Mouse (Mus musculus) hindbrain, embryonic 10.5 days (tissue): ENCODE data around the gene Sgpp1. TPM values are rescaled to one million over a fixed set of nuclear protein-coding genes. Genes with fewer than 3 reads are reported as not detected.

ENCODE experiments used
- DNase-seq: peaks from one replicate; pipeline ENCODE4 v3.0.0-alpha.2; 2017; ENCODE audit warnings: low spot score
- H3K27ac ChIP-seq: fragments of 300-500 bp; sonication (generic); 2 replicates; pipeline ENCODE4 v1.5.1; 2016; ENCODE audit warnings: mild to moderate bottlenecking, moderate library complexity
- H3K27me3 ChIP-seq: fragments of 300-500 bp; sonication (generic); 2 replicates; pipeline ENCODE4 v1.6.1; 2016; ENCODE audit warnings: mild to moderate bottlenecking; ENCODE audit not compliant: poor library complexity, insufficient read depth, severe bottlenecking
- H3K36me3 ChIP-seq: fragments of 300-500 bp; sonication (generic); 2 replicates; pipeline ENCODE4 v1.6.1; 2016; ENCODE audit warnings: mild to moderate bottlenecking, moderate library complexity
- H3K4me1 ChIP-seq: fragments of 300-500 bp; sonication (generic); replicated peaks from 2 replicates; pipeline ENCODE4 v1.6.1; 2016; ENCODE audit warnings: mild to moderate bottlenecking
- H3K4me3 ChIP-seq: fragments of 300-500 bp; sonication (generic); 2 replicates; pipeline ENCODE4 v1.5.1; 2016; ENCODE audit warnings: mild to moderate bottlenecking, moderate library complexity
- H3K9me3 ChIP-seq: fragments of 300-500 bp; sonication (generic); 2 replicates; pipeline ENCODE4 v1.6.1; 2016; ENCODE audit warnings: mild to moderate bottlenecking, moderate library complexity
- WGBS: fragments of 180-500 bp; shearing (Covaris S2); methylation state at CpG from one replicate; pipeline ENCODE4 v1.1.7; 2016; 5-methylcytosine and 5-hydroxymethylcytosine counted together
- polyA plus RNA-seq: library from polyadenylated mRNA; unstranded; fragments of >200 nt; fragmentation: Nextera tagmentation; extraction: Ambion mirVana; gene quantifications from 2 replicates; pipeline ENCODE4 v1.2.1, GENCODE M21; 2016

Sgpp1 gene
- polyA plus RNA-seq = 5.5 and 5.8 TPM in 2 replicates

DNA sequence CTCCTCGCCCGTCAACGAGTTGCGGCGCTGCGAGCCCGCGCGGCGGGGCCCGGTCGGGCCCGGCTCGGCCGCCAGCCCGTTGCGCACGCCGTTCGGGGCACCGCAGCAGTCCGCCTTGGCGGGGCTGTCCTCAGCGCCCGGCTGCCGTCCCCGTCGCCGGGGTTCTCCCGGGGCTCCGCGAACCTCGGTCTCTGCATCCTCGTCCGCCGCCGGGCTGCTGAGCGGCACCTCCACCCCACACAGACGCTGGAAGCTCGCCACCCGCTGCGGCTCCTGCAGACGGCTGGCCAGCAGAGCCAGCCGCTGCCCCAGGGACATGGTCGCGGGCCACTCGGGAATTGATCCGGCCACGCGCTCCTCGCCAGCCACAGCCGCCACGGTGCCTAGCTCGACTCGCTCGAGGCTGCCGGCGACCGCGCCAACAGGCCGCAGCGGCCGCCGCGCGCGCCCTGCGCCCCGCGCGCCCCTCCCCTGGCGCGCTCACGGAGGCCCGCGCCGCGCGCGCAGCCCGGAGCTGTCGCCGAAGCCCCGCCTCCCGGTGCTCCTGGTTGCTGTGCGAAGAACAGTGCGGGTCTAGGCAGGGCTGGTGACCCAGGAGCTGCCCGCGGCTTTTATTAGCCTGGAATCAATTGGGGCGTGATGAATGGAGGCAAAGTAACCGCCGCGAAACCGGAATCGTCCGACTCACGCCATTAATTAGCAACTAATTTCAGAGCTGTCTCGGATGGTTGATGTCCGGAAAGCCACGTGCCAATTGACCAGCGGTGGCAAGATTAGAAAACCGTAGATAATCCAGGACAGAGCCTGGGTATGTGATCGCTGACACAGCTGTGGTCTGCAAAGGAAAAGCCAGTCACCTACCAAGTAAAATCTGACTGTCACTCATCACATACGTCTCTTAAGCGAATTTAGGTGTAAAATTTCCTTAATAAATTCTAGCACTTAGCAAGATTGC is at the start of gene Sgpp1:
Sgpp1 (minus strand) TSS at position 484 of the 955 bp plus-strand sequence.
- H3K27me3 ChIP-seq = peaks cover 42% of the 10 kb centered on the region
- no peaks in the 10 kb centered on the region for H3K9me3 ChIP-seq
- peaks cover 22% of the 10 kb centered on the region for H3K4me1 ChIP-seq
- H3K36me3 ChIP-seq = no peaks in the 10 kb centered on the region
- H3K4me3 ChIP-seq = peak within 1 kb of the TSS; percentile 71
- peak within 1 kb of the TSS; percentile 91 for H3K27ac ChIP-seq
- under 1% methylated on average over 105 of the region's 105 CpGs for WGBS
- DNase-seq = peak; percentile 86

DNA sequence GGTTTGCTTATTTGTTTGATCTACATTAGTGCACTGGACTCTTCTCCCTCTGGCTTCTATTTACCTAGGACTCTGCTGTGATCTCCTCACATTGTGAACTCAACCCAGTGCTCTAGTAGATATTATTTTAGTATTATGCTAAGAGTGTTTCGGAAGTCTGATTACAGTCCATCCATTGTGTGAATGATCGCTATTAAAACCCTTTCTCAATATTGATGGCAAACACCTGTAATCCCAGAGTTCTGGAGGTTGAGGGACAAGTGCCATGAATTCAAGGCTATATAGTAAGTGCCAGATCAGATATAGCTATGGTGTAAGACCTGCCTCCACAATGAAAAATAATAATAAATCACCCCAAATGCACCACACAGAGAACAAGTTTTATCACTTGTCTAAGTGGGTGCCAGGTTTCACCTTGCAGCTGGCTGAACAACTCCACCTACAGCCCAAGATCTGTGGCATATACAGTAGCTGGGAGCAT is 48.8 kb upstream of the Sgpp1 start:
- Histone ChIP-seq H3K4me1 (no peaks in the 10 kb centered on the region; the same call in 1 of the 2 replicates), H3K27ac (no peak overlapping the region)
- WGBS = 90% methylated on average over 2 of the region's 2 CpGs

DNA sequence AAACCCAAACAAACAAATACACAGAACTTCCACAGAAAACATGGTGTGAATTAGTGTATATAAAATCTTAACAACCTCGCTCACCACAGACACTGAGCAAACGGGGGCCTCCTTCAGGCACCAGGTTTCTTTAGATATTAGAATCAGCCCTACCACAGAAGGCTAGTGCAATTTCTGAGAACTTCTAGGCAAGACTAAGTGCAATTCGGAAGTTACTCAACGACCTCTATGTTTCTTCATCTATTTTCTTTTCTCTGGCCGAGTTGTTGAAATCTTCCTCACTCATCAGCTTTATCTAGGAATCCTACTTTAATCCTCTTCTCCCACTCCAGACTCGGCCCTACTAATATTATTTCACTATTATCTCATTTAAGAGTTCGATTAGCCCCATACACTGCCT is 46.5 kb upstream of the Sgpp1 start:
- no peaks in the 10 kb centered on the region for H3K27me3 ChIP-seq
- H3K36me3 ChIP-seq = no peaks in the 10 kb centered on the region
- no peaks in the 10 kb centered on the region for H3K9me3 ChIP-seq
- no peak overlapping the region for H3K27ac ChIP-seq
- no peak overlapping the region for H3K4me3 ChIP-seq
- H3K4me1 ChIP-seq = no peaks in the 10 kb centered on the region; the same call in 1 of the 2 replicates
- DNase-seq = no peak
- 86% methylated on average over 7 of the region's 7 CpGs for WGBS

More for the DNA sequence above, 48.8 kb upstream of the Sgpp1 start:
- Histone ChIP-seq H3K27me3 (no peaks in the 10 kb centered on the region), H3K4me3 (no peak overlapping the region), H3K36me3 (no peaks in the 10 kb centered on the region), H3K9me3 (no peaks in the 10 kb centered on the region)
- DNase-seq = no peak

DNA sequence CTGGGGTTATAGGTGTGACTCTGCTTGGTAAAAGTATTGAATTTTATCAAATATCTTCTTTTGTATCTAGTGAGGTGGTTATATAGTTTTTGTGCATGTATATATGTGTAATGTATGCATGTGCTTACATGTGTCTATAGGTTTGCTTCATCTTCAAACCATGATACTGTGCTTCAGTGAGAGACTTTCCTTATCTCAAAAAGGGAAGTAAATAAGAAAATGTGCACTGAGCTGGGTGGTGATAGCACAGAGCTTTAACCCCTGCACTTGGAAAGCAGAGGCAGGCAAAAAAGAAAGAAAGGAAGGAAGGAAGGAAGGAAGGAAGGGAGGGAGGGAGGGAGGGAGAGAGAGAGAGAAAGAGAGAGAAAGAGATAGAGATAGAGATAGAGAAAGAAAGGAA is 45.9 kb upstream of the Sgpp1 start:
- no peak for DNase-seq
- Histone ChIP-seq H3K27ac (no peak overlapping the region), H3K36me3 (no peaks in the 10 kb centered on the region), H3K9me3 (no peaks in the 10 kb centered on the region), H3K27me3 (no peaks in the 10 kb centered on the region), H3K4me1 (no peaks in the 10 kb centered on the region; the same call in 1 of the 2 replicates), H3K4me3 (no peak overlapping the region)

DNA sequence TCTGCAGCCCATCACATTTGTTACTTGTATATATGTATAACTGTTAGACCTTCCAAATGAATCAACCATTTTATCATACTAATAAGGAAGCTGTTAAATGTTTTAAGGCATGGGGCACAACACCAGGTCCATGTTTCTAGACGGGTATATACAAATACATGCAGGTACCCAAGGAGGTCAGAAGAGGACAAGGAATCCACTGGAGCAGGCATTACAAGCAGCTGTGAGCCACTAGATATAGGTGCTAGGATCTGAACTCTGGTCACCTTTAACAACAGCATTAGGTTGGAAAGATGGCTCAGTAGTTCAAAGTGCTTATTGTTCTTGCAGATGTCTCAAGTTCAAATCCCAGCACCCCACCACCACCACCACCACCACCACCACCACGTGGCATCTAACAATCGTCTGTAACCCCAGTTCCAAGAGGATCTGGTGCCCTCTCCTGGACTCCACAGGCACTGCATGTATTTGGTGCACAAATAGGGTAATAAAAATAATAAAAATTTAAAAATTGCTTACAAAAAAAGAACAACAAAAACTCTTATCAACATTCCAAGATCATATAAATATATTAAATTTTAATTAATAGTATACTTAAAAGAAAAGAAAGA is 37.0 kb upstream of the Sgpp1 start:
- DNase-seq = peak; percentile 62
- H3K27ac ChIP-seq = no peak overlapping the region
- H3K9me3 ChIP-seq = no peaks in the 10 kb centered on the region
- no peaks in the 10 kb centered on the region for H3K4me1 ChIP-seq
- H3K36me3 ChIP-seq = no peaks in the 10 kb centered on the region
- H3K4me3 ChIP-seq = no peak overlapping the region
- no peaks in the 10 kb centered on the region for H3K27me3 ChIP-seq
- WGBS = 28% methylated on average over 3 of the region's 3 CpGs

DNA sequence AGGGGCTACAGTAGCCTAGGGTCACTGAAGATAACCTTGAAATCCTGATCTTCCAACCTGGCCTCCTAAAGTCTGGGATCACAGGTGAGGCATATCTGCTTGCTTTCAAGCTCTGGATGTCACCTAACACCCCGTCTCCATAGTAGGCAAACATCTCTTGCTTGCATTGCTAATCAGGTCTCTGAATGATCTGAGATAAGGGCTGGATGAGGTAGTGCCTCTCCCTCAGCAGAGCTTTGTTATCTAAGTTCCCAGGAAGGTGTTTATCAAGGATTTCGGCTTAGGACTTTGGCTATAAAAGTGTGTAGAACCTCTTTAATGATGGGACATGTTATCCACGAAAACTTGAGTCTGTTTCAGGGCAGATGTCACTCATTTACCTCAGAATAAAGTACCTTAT is 35.9 kb upstream of the Sgpp1 start:
- no peak for DNase-seq
- no peak overlapping the region for H3K27ac ChIP-seq
- no peaks in the 10 kb centered on the region for H3K9me3 ChIP-seq
- H3K27me3 ChIP-seq = no peaks in the 10 kb centered on the region
- H3K4me1 ChIP-seq = peaks cover 8% of the 10 kb centered on the region; the same call in 1 of the 2 replicates
- no peaks in the 10 kb centered on the region for H3K36me3 ChIP-seq
- no peak overlapping the region for H3K4me3 ChIP-seq
- 67% methylated on average over 3 of the region's 3 CpGs for WGBS

DNA sequence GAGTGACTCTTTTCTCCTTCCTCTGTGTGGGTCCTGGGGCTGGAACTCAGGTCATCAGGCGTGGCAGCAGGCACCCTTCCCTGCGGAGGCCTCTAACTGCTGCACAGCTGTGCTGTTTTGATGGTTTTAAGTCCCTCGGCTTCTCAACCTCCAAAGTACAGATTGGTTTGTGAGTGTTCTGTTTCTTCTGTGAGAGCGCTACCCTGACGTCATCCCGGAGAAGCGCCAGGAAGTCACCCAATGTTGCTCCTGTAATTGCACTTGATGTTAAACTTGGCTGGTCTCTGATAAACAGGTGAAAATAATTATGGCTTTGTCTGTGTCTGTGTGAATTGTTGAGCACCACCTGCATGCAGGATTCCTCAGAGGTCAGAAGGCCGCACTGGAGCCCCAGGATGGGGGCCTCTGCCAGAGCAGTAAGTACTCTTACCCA is 31.4 kb upstream of the Sgpp1 start:
- H3K36me3 ChIP-seq = no peaks in the 10 kb centered on the region
- no peak for DNase-seq
- H3K4me1 ChIP-seq = peaks cover 13% of the 10 kb centered on the region; the same call in 1 of the 2 replicates
- no peak overlapping the region for H3K4me3 ChIP-seq
- H3K27me3 ChIP-seq = no peaks in the 10 kb centered on the region
- H3K27ac ChIP-seq = no peak overlapping the region
- H3K9me3 ChIP-seq = no peaks in the 10 kb centered on the region
- WGBS = 71% methylated on average over 8 of the region's 8 CpGs

DNA sequence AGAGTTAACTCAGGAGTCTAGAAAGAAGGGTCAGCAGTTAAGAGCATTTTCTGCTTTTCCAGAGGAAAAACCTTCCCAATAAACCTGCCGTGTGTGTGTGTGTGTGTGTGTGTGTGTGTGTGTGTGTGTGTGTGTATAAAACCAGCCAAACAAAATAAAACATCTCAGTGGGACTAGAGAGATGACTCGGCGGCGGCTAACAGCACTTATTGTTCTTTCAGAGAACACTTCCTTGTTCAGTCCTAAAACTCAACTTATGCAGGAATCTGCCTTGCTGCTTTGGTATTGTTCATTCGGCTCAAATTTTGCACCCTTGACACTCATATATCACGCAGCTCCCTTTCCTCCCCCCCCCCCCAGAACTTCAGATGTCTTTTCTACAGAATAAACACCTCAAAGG is 30.9 kb upstream of the Sgpp1 start:
- Histone ChIP-seq H3K9me3 (no peaks in the 10 kb centered on the region), H3K4me1 (peaks cover 13% of the 10 kb centered on the region; the same call in 1 of the 2 replicates), H3K27me3 (no peaks in the 10 kb centered on the region), H3K36me3 (no peaks in the 10 kb centered on the region), H3K4me3 (no peak overlapping the region), H3K27ac (no peak overlapping the region)
- 72% methylated on average over 6 of the region's 6 CpGs for WGBS
- no peak for DNase-seq

DNA sequence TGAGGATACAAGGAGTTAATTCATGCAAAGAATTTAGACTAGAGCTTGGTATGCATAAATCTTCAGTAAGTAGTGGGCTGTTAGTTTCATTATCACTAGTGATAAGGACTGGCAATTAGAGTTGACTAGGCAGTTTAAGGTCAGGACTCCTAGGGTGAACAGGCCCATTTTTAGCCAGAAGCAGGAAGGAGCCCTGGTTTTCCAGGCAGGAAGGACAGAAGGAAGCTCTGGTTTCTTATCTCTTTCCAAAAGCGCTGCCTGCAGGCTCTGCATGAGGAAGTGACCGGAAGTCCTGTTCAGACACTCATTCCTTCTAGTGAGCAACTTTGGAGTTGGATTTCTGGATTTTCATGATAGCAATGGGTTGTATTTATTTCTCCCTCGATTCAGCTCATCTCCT is 30.2 kb upstream of the Sgpp1 start:
- WGBS = 80% methylated on average over 3 of the region's 3 CpGs
- Histone ChIP-seq H3K4me3 (no peak overlapping the region), H3K9me3 (no peaks in the 10 kb centered on the region), H3K36me3 (no peaks in the 10 kb centered on the region), H3K27ac (no peak overlapping the region), H3K4me1 (peaks cover 13% of the 10 kb centered on the region; the same call in 1 of the 2 replicates), H3K27me3 (no peaks in the 10 kb centered on the region)
- DNase-seq = no peak

DNA sequence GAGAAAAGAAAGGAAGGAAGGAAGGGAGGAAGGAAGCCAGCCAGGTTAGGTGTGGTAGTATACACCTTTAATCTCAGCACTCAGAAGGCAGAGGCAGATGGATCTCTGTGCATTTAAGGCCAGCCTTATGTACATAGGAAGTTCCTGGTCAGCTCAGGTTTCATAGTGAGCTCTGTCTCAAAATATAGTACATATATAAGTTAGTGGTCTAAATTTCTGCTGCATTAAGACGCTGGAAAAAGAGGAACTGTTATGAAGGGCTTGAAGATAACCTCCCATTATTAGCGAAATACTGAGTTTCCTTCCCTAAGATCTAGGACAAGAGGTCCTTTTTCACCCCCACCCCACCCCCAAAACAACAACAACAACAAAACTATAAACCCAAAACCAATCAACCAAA is 20.9 kb upstream of the Sgpp1 start:
- Histone ChIP-seq H3K9me3 (no peaks in the 10 kb centered on the region), H3K27ac (no peak overlapping the region), H3K27me3 (no peaks in the 10 kb centered on the region), H3K4me1 (peaks cover 7% of the 10 kb centered on the region), H3K4me3 (no peak overlapping the region), H3K36me3 (no peaks in the 10 kb centered on the region)
- no peak for DNase-seq
- 94% methylated on average over 2 of the region's 2 CpGs for WGBS

DNA sequence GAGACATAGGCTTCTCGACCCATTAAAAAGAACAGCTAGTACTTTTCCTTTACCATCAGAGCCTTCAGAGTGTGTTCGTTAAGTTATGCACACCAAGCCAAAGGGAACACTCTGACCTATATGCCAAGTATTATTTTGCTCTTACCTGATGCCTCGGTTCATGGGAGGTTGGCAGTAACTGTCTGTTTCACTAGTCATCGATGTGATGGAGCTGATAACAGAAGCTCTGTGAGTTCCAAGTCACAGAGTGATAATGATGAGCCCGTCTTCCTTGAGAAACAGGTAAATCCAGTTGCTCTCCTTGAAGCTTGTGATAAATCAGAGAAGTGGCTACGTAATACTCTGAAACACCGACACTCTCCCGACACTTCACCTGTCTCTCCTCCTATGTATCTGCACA is 18.2 kb upstream of the Sgpp1 start:
- 93% methylated on average over 8 of the region's 8 CpGs for WGBS
- Histone ChIP-seq H3K4me3 (no peak overlapping the region), H3K4me1 (no peaks in the 10 kb centered on the region), H3K27ac (no peak overlapping the region), H3K27me3 (no peaks in the 10 kb centered on the region), H3K9me3 (no peaks in the 10 kb centered on the region), H3K36me3 (no peaks in the 10 kb centered on the region)
- DNase-seq = no peak

DNA sequence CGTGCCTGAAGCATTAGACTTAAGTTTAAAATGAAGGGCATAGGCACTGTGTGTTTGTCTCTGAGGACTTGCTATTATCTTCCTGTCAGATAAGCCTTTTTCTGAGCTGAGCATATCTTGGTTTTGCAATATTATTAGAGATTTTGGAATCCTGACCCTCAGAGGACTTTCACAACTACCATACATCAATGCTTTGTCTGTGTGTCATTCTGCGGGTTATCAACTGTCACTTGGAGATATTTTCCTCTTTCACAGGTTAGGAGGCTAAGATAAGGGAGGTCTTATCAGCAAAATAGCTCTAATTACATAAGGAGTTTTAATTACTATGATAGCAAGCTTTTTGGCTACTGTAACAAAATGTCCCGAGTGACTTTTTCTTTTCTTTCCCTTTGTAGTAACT is 16.5 kb upstream of the Sgpp1 start:
- 91% methylated on average over 3 of the region's 3 CpGs for WGBS
- no peak for DNase-seq

DNA sequence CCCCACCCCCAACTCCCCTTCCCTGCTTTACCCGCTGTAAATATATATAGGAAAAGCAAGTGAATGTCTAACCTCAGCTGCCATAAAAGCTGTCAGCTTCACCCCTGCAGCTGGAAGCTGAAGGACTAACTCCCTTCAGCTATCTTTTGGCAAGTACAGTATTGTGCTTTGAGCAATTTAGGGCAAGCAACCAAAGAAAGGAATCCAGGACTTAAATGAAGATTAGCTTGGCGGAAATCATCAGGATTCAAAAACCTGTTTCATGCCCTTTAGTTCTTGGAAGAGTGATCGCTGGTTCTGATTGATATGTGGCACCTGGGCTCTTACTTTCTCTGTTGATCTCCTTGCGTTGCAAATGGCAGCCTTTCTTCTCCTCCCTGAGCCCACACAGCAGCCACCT is 13.0 kb upstream of the Sgpp1 start:
- Histone ChIP-seq H3K27me3 (no peaks in the 10 kb centered on the region), H3K27ac (no peak overlapping the region), H3K9me3 (no peaks in the 10 kb centered on the region), H3K36me3 (no peaks in the 10 kb centered on the region), H3K4me3 (no peak overlapping the region), H3K4me1 (no peaks in the 10 kb centered on the region)
- no peak for DNase-seq
- 74% methylated on average over 4 of the region's 4 CpGs for WGBS

More for the DNA sequence above, 16.5 kb upstream of the Sgpp1 start:
- Histone ChIP-seq H3K4me1 (no peaks in the 10 kb centered on the region), H3K27ac (no peak overlapping the region), H3K36me3 (no peaks in the 10 kb centered on the region), H3K4me3 (no peak overlapping the region), H3K27me3 (no peaks in the 10 kb centered on the region), H3K9me3 (no peaks in the 10 kb centered on the region)
